Comparison of ENCODE assay signal across 23 mouse cellular contexts in genomic region chr19:44644376-44644775, GRCm38 (mm10).
"Had no signal": no experiment of that assay in that cellular context is flagged by ENCODE, and none has a peak within 500 bp of the region (broad histone marks: within the 10 kb centered on the region; RNA-seq: fewer than 3 reads in every experiment).

No protein-coding gene starts in this region.

- H3K4me3 ChIP-seq: forebrain, embryonic 15.5 days; heart, embryonic 12.5 days; heart, embryonic 15.5 days; hindbrain, embryonic 13.5 days; hindbrain, embryonic 15.5 days; limb, embryonic 13.5 days; limb, embryonic 15.5 days; liver, embryonic 12.5 days had no signal

- H3K9ac ChIP-seq: forebrain, embryonic 15.5 days; forebrain, postnatal 0 days; heart, embryonic 12.5 days; heart, embryonic 15.5 days; hindbrain, embryonic 13.5 days; hindbrain, embryonic 15.5 days; limb, embryonic 13.5 days; limb, embryonic 15.5 days; liver, embryonic 12.5 days; liver, embryonic 14.5 days had no signal

- H3K4me1 ChIP-seq: liver, embryonic 12.5 days had no signal

- H3K4me2 ChIP-seq: forebrain, embryonic 15.5 days; heart, embryonic 12.5 days; heart, embryonic 15.5 days; hindbrain, embryonic 13.5 days; hindbrain, embryonic 15.5 days; limb, embryonic 13.5 days; limb, embryonic 15.5 days; liver, embryonic 12.5 days had no signal

- DNase-seq: forebrain, postnatal 0 days; gastrocnemius, postnatal 14 days; gastrocnemius, postnatal 36 days; heart, adult 11 months; heart, postnatal 14 days; heart, postnatal 36 days; kidney, adult 18-20 months; kidney, postnatal 10 days; kidney, postnatal 36 days; layer of hippocampus, adult 9-11 months; layer of hippocampus, postnatal 36 days; left cerebral cortex, postnatal 4 days had no signal

- H3K36me3 ChIP-seq: forebrain, embryonic 15.5 days; heart, embryonic 12.5 days; heart, embryonic 15.5 days; hindbrain, embryonic 13.5 days; hindbrain, embryonic 15.5 days; limb, embryonic 13.5 days; limb, embryonic 15.5 days; liver, embryonic 12.5 days had no signal

- ATAC-seq: forebrain, embryonic 15.5 days; forebrain, postnatal 0 days; hindbrain, postnatal 0 days; intestine, embryonic 16.5 days had no signal

- H3K9me3 ChIP-seq: forebrain, embryonic 15.5 days; heart, embryonic 12.5 days; heart, embryonic 15.5 days; hindbrain, embryonic 13.5 days; hindbrain, embryonic 15.5 days; limb, embryonic 13.5 days; limb, embryonic 15.5 days; liver, embryonic 12.5 days had no signal

- H3K27ac ChIP-seq: forebrain, embryonic 15.5 days; heart, embryonic 15.5 days; hindbrain, embryonic 13.5 days; hindbrain, embryonic 15.5 days; hindbrain, postnatal 0 days; limb, embryonic 13.5 days; limb, embryonic 15.5 days; liver, embryonic 12.5 days; liver, embryonic 14.5 days had no signal
